9 mouse cellular contexts compared by ENCODE assay signal in genomic region chr17:67651506-67651905, GRCm38 (mm10). TPM values are rescaled to one million over a fixed set of nuclear protein-coding genes. Genes with fewer than 3 reads are reported as not detected.
DNase-seq lines count a peak whose midpoint lies in the region; ATAC-seq and TF ChIP-seq lines count a peak whose summit lies in the region.
"Had no signal": no experiment of that assay in that cellular context is flagged by ENCODE, and none has a peak within 500 bp of the region (broad histone marks: within the 10 kb centered on the region; RNA-seq: fewer than 3 reads in every experiment).

No protein-coding gene starts in this region.

- no peak overlapping the region for H3K4me3 ChIP-seq in forebrain, embryonic 16.5 days (replicated peaks; ENCODE audit: low read length)
- no peak overlapping the region for H3K4me3 ChIP-seq in lung, embryonic 14.5 days (ENCODE audit: low read depth, low read length)
- no peak overlapping the region for H3K4me3 ChIP-seq in stomach, embryonic 16.5 days (replicated peaks; ENCODE audit: low read length)

- TF ChIP-seq CTCF in lung, embryonic 14.5 days (IDR thresholded peaks at IDR 0.05; ENCODE audit: low read depth): peak; percentile 93

- ATAC-seq in cerebellum, adult (ENCODE audit: insufficient number of reproducible peaks, low FRiP score, low TSS enrichment): no peak
- ATAC-seq in forebrain, embryonic 16.5 days: peak; percentile 75; the same call in 1 of the 2 replicates
- ATAC-seq in lung, embryonic 14.5 days (ENCODE audit: insufficient read depth): no peak
- 0 out of 2 replicates have a peak, but pooled peaks have one; percentile 33 for ATAC-seq in stomach, embryonic 16.5 days (ENCODE audit: insufficient read depth, low FRiP score)

- WGBS in forebrain, embryonic 16.5 days: 9% methylated on average over 4 of the region's 4 CpGs
- 11% methylated on average over 4 of the region's 4 CpGs for WGBS in lung, embryonic 14.5 days
- 12% methylated on average over 4 of the region's 4 CpGs for WGBS in stomach, embryonic 16.5 days

- peak; percentile 32 to 45 for DNase-seq in cerebellum, adult 18-20 months
- peak; percentile 2 to 15 for DNase-seq in B cell, adult 2 months
- DNase-seq in c-Kit-positive CD71-positive TER-119-negative erythroid progenitor cells, embryonic 14.5 days (ENCODE audit: low read depth): peak; percentile 22
- peak; percentile 83 for DNase-seq in kidney, postnatal 14 days
- DNase-seq in lung, embryonic 14.5 days: peak; percentile 92

- no peak overlapping the region for H3K27ac ChIP-seq in forebrain, embryonic 16.5 days (ENCODE audit: low read length)
- H3K27ac ChIP-seq in lung, embryonic 14.5 days (ENCODE audit: low read depth): no peak overlapping the region
- H3K27ac ChIP-seq in stomach, embryonic 16.5 days (ENCODE audit: low read length): no peak overlapping the region

- H3K9ac ChIP-seq in forebrain, embryonic 16.5 days (replicated peaks; ENCODE audit: low read depth, low read length): no peak overlapping the region
- H3K9ac ChIP-seq in lung, embryonic 14.5 days: no peak overlapping the region
- no peak overlapping the region for H3K9ac ChIP-seq in stomach, embryonic 16.5 days (ENCODE audit: low read length)

- H3K4me2 ChIP-seq in forebrain, embryonic 16.5 days (ENCODE audit: low read length): no peak overlapping the region
- H3K4me2 ChIP-seq in lung, embryonic 14.5 days: no peak overlapping the region
- no peak overlapping the region for H3K4me2 ChIP-seq in stomach, embryonic 16.5 days (ENCODE audit: low read depth, low read length)

- no peaks in the 10 kb centered on the region for H3K9me3 ChIP-seq in forebrain, embryonic 16.5 days (ENCODE audit: control insufficient read depth, low read length)
- H3K9me3 ChIP-seq in lung, embryonic 14.5 days (ENCODE audit: low read depth, low read length): no peaks in the 10 kb centered on the region
- H3K9me3 ChIP-seq in stomach, embryonic 16.5 days (replicated peaks; ENCODE audit: control insufficient read depth, low read length): no peaks in the 10 kb centered on the region

- H3K4me1 ChIP-seq in forebrain, embryonic 16.5 days (replicated peaks; ENCODE audit: control insufficient read depth, insufficient read depth, low read length): no peaks in the 10 kb centered on the region
- H3K4me1 ChIP-seq in lung, embryonic 14.5 days (ENCODE audit: insufficient read depth): no peaks in the 10 kb centered on the region
- H3K4me1 ChIP-seq in stomach, embryonic 16.5 days (ENCODE audit: control insufficient read depth, insufficient read depth, low read length): no peaks in the 10 kb centered on the region

- H3K27me3 ChIP-seq in forebrain, embryonic 16.5 days (replicated peaks; ENCODE audit: control insufficient read depth, insufficient read depth, low read length): no peaks in the 10 kb centered on the region
- H3K27me3 ChIP-seq in lung, embryonic 14.5 days (ENCODE audit: insufficient read depth, low read length): no peaks in the 10 kb centered on the region
- H3K27me3 ChIP-seq in stomach, embryonic 16.5 days (ENCODE audit: control insufficient read depth, insufficient read depth, low read length): no peaks in the 10 kb centered on the region

- no peaks in the 10 kb centered on the region for H3K36me3 ChIP-seq in forebrain, embryonic 16.5 days (ENCODE audit: control insufficient read depth, insufficient read depth)
- no peaks in the 10 kb centered on the region for H3K36me3 ChIP-seq in lung, embryonic 14.5 days (ENCODE audit: insufficient read depth)
- no peaks in the 10 kb centered on the region for H3K36me3 ChIP-seq in stomach, embryonic 16.5 days (ENCODE audit: control insufficient read depth, insufficient read depth, low read length)
- H3K36me3 ChIP-seq: G1E had no signal

RNA-seq across cellular contexts. Expression of gene Lrrc30, which starts 19.0 kb away (rescaled TPM):
- polyA plus RNA-seq in forebrain, embryonic 16.5 days (2015; fragmentation: Nextera tagmentation; extraction: Ambion mirVana): not detected in 2 replicates
- not detected in 2 replicates for polyA plus RNA-seq in lung, embryonic 14.5 days (2014; fragmentation: Nextera tagmentation; extraction: Ambion mirVana)
- polyA plus RNA-seq in stomach, embryonic 16.5 days (2015; fragmentation: Nextera tagmentation; extraction: Ambion mirVana): 0.25 TPM in 1 of 2 replicates, not detected in the other
- polyA plus RNA-seq: G1E had no signal

RNA-seq across cellular contexts. Expression of gene Lama1, which starts 45.6 kb away (rescaled TPM):
- polyA plus RNA-seq in forebrain, embryonic 16.5 days (2015; fragmentation: Nextera tagmentation; extraction: Ambion mirVana): 4.7 and 5.6 TPM in 2 replicates
- polyA plus RNA-seq in lung, embryonic 14.5 days (2014; fragmentation: Nextera tagmentation; extraction: Ambion mirVana): 6.5 and 10.1 TPM in 2 replicates
- 3.3 and 4.1 TPM in 2 replicates for polyA plus RNA-seq in stomach, embryonic 16.5 days (2015; fragmentation: Nextera tagmentation; extraction: Ambion mirVana)
- polyA plus RNA-seq: G1E had no signal

Comparison
In these comparisons a context has a peak if more than half of its experiments do, and no peak if none do; other contexts are left out.
1. DNase-seq: peak in every context shown above with its lines; median percentile 92 in lung, embryonic 14.5 days; 83 in kidney, postnatal 14 days; 38 in cerebellum, adult 18-20 months; 22 in c-Kit-positive CD71-positive TER-119-negative erythroid progenitor cells, embryonic 14.5 days; 8 in B cell, adult 2 months.
2. ATAC-seq: peak in forebrain, embryonic 16.5 days (single experiment) and stomach, embryonic 16.5 days (single experiment); none in cerebellum, adult (single experiment) and lung, embryonic 14.5 days (single experiment).